Mouse (Mus musculus) megakaryocyte, embryonic 14.5 days (primary cell): ENCODE results near the gene Styxl1. TPM values are rescaled to one million over a fixed set of nuclear protein-coding genes. Genes with fewer than 3 reads are reported as not detected.
A peak's percentile ranks its signal among the peaks of the same experiment; 100 is the strongest.

ENCODE experiments used
- H3K27me3 ChIP-seq: replicated peaks from 2 replicates; pipeline ENCODE3; 2012; ENCODE audit warnings: inconsistent platforms
- H3K36me3 ChIP-seq: replicated peaks from 2 replicates; pipeline ENCODE3; 2012; ENCODE audit warnings: low read length, inconsistent platforms, mixed read lengths
- H3K4me1 ChIP-seq: 2 replicates; pipeline ENCODE4 v1.6.1; 2012; ENCODE audit warnings: inconsistent platforms
- H3K4me3 ChIP-seq: replicated peaks from 2 replicates; pipeline ENCODE3; 2012; ENCODE audit warnings: moderate library complexity, mild to moderate bottlenecking, inconsistent platforms
- H3K9me3 ChIP-seq: 2 replicates; pipeline ENCODE4 v1.6.1; 2012; ENCODE audit warnings: inconsistent platforms
- FLI1 ChIP-seq: IDR thresholded peaks from 2 replicates; pipeline ENCODE4 v1.6.1; 2012; ENCODE audit warnings: low read length, inconsistent platforms, mixed read lengths
- GATA1 ChIP-seq: IDR thresholded peaks from 3 replicates; pipeline ENCODE4 v1.6.1; 2012; ENCODE audit warnings: mixed read lengths, low read length, inconsistent platforms, borderline replicate concordance
- polyA plus RNA-seq: library from polyadenylated mRNA; stranded (reverse); fragments of >175 nt; gene quantifications from 2 replicates; pipeline ENCODE4 v1.2.3, GENCODE M21; 2012; ENCODE audit warnings: low replicate concordance; ENCODE audit not compliant: insufficient read depth

Gene Styxl1
- polyA plus RNA-seq, 1 experiment, result not detected

DNA sequence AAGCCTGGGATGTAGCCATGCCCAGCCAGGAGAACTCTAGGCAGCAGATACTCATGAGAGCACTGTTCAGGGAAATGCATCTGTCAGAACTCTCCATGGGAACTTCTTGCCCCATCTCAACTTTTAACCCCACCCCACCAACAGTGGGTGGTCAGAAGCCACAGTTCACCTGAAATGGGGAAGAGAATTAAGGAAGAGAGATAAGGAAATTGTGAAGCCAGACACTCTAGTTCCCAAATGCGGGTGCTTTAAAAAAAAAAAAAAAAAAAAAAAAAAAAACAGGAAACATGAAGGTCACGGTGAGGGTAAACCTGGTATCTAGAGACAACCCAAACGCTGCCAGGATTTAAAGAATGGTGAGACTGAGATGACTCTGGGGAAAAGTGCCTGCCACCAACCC lies 5.7 kb downstream of the Styxl1 start:
- H3K4me1 ChIP-seq, result peaks cover 36% of the 10 kb centered on the region
- H3K4me3 ChIP-seq, result no peak overlapping the region
- no peaks in the 10 kb centered on the region for H3K36me3 ChIP-seq
- peaks cover 16% of the 10 kb centered on the region for H3K27me3 ChIP-seq
- TF ChIP-seq FLI1, result no peak
- TF ChIP-seq GATA1, result no peak
- H3K9me3 ChIP-seq, result no peaks in the 10 kb centered on the region

DNA sequence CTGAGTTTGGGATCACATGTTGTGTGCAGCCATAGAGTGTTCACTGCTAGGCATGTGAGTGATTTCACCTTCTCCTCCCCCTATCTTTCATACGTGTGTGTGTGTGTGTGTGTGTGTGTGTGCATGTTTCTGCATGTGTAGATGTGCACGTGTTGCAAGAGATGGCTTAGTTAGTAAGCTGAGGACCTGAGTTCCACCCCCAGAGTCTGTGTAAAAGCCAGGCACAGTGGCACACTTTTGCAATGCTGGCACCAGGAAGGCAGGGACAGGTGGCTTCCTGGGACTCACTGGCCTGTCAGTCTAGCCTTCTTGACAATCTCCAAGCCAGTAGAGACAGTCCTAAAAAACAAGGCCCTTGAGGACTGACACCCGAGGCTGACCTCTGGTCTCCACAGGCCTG lies 13.2 kb downstream of the Styxl1 start:
- H3K4me3 ChIP-seq, result no peak overlapping the region
- no peaks in the 10 kb centered on the region for H3K36me3 ChIP-seq
- H3K27me3 ChIP-seq, result peaks cover 45% of the 10 kb centered on the region
- peaks cover 6% of the 10 kb centered on the region for H3K9me3 ChIP-seq
- peaks cover 11% of the 10 kb centered on the region for H3K4me1 ChIP-seq
- no peak for TF ChIP-seq GATA1
- no peak for TF ChIP-seq FLI1

DNA sequence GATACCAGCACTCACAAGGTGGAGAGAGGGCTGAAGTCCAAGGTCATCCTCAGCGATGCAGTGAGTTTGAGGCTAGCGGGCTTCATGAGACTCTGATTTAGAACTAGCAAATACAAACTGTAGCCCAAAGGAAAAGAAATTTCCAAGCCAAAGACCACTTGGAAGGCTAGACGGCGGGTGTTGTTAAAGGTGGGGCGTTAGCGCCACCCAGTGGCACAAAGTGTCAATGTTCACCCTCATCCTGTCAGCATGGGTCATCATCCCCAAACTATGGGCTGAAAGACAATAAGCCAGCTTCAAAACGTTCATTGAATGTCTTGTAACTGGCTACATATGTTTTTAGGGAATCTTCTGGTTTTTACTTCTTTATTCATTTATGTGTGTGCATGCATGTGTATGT lies 14.7 kb downstream of the Styxl1 start:
- H3K36me3 ChIP-seq, result no peaks in the 10 kb centered on the region
- no peak overlapping the region for H3K4me3 ChIP-seq
- peaks cover 11% of the 10 kb centered on the region for H3K4me1 ChIP-seq
- peaks cover 48% of the 10 kb centered on the region for H3K27me3 ChIP-seq
- no peak for TF ChIP-seq GATA1
- no peak for TF ChIP-seq FLI1
- peaks cover 9% of the 10 kb centered on the region for H3K9me3 ChIP-seq

DNA sequence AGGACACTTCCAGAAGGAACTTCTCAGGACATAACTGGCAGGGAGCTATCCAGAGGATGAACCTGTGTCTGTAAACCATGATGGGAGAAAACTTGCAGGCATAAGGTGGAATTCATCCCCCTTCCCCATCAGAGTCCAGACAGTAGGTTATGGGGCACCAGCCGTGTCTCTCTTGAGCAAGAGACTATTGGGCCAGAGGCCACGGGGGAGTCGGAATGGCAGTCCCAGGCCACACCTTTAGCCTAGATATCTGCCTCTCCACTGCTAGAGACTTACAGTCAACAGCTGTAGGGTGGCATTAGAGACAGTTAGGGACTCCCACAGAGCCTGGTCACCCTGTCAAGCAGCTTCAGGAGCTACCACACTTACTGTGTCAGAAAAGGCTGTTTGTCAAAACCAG lies 16.3 kb downstream of the Styxl1 start:
- no peak for TF ChIP-seq FLI1
- TF ChIP-seq GATA1, result no peak
- no peak overlapping the region for H3K4me3 ChIP-seq
- peaks cover 22% of the 10 kb centered on the region for H3K9me3 ChIP-seq
- H3K27me3 ChIP-seq, result peaks cover 54% of the 10 kb centered on the region
- H3K4me1 ChIP-seq, result peaks cover 11% of the 10 kb centered on the region
- H3K36me3 ChIP-seq, result no peaks in the 10 kb centered on the region

DNA sequence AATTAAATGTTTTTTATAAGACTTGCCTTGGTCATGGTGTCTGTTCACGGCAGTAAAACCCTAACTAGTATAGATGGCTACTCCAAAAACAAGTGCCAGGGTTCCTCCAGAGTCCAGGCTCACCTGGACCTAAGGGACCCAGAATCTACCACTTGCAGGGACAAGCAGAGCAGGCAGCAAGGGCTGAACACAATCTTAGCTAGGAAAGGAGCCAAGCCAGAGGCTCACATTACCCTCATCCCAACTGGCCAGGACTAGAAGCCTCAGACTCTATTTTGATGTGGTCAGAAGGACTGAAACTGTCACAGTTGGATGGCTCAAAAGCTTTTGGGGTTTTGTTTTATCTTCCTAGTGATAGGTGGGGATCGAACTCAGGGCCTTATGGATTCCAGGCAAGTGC lies 26.6 kb downstream of the Styxl1 start:
- Histone ChIP-seq H3K4me1 (no peaks in the 10 kb centered on the region), H3K9me3 (peaks cover 43% of the 10 kb centered on the region), H3K36me3 (no peaks in the 10 kb centered on the region), H3K4me3 (no peak overlapping the region), H3K27me3 (peaks cover 52% of the 10 kb centered on the region)
- TF ChIP-seq GATA1 (no peak), FLI1 (no peak)

DNA sequence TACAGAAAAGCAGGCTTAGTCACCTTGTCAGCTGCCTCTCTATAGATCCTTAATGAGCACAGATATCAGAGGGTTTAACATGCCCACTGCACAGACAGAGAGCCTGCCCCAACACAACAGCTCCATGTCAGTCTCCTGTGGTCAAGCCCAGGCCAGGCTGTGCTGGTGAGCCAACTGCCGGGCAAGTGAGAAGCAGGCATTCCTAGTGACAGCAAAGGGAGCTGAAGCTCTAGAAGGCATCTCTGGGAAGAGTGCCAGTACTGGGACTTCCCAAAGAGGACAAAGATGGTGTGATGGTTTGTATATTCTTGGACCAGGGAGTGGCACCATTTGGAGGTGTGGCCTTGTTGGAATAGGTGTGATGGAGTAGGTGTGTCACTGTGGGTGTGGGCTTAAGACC lies 27.1 kb downstream of the Styxl1 start:
- Histone ChIP-seq H3K9me3 (peaks cover 48% of the 10 kb centered on the region), H3K4me3 (no peak overlapping the region), H3K4me1 (no peaks in the 10 kb centered on the region), H3K27me3 (peaks cover 51% of the 10 kb centered on the region), H3K36me3 (no peaks in the 10 kb centered on the region)
- TF ChIP-seq FLI1 (no peak), GATA1 (no peak)

DNA sequence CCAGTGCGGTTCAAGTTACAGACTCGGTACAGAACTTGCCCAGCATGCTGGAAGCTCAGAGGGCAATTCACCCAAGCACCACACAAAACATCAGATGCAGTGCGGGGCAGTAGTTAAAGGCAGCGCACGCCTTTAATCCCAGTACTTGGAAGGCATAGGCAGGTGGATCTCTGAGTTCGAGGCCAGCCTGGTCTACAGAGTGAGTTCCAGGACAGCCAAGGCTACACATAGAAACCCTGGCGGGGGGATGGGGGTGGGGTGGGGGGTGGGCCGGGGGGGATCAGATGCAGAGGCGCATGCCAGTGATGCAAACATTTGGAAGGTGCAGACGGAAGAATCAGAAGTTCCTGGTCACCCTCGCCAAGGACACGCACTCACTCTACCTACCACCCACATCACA lies 33.4 kb downstream of the Styxl1 start:
- Histone ChIP-seq H3K4me3 (peak overlapping the region; percentile 94), H3K36me3 (peaks cover 15% of the 10 kb centered on the region), H3K9me3 (peaks cover 35% of the 10 kb centered on the region), H3K27me3 (peaks cover 34% of the 10 kb centered on the region), H3K4me1 (peaks cover 45% of the 10 kb centered on the region)
- TF ChIP-seq GATA1, result no peak
- TF ChIP-seq FLI1, result no peak

DNA sequence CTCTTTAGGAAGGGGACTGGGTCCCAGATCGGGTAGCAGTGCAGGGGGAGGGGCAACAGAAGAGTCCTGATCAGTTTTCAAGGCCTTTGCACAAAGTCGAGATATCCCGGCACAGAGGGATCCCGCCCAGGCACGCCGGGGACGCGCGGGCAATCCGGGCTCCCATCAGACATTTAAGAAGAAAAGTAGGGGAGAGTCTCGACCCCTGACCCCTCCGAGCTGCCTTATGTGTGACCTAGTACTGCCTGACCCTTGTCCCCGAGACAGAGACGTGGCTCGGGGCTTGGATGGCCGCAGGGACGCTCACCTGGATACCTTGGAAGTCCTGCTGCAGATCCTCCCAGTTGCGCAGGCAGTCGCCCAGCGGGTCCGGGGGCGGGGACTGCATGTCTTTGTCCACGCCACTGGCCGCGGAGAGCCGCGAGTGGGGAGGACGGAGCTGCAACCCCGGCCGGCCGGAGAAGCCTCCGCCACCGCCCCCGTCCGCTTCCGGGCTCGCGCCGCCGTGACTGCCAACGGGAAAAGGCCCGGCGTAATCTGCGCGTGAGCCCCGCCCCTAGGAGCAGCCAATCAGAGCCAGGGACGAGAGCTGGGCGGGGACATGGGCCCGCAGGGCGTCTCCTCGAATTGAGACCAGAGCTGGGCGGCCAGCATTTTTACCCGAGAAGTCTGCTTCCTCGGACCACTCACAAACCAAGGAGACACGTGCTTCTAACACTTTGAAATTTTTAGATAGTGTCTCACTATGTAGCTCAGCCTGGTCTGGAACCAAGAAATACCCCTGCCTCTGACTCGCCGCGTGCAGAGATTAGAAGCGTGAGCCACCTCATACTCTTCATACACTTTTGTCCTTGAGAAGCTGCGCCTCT lies 34.2 kb downstream of the Styxl1 start, which contains the start of gene Tmem120a:
Gene Tmem120a (minus strand): TSS at position 708 of the 869 bp plus-strand sequence.
- peaks cover 30% of the 10 kb centered on the region for H3K27me3 ChIP-seq
- H3K9me3 ChIP-seq, result peaks cover 31% of the 10 kb centered on the region
- peak within 1 kb of the TSS; percentile 94 for H3K4me3 ChIP-seq
- H3K4me1 ChIP-seq, result peaks cover 45% of the 10 kb centered on the region
- peaks cover 20% of the 10 kb centered on the region for H3K36me3 ChIP-seq
- TF ChIP-seq FLI1 (no peak), GATA1 (no peak)

DNA sequence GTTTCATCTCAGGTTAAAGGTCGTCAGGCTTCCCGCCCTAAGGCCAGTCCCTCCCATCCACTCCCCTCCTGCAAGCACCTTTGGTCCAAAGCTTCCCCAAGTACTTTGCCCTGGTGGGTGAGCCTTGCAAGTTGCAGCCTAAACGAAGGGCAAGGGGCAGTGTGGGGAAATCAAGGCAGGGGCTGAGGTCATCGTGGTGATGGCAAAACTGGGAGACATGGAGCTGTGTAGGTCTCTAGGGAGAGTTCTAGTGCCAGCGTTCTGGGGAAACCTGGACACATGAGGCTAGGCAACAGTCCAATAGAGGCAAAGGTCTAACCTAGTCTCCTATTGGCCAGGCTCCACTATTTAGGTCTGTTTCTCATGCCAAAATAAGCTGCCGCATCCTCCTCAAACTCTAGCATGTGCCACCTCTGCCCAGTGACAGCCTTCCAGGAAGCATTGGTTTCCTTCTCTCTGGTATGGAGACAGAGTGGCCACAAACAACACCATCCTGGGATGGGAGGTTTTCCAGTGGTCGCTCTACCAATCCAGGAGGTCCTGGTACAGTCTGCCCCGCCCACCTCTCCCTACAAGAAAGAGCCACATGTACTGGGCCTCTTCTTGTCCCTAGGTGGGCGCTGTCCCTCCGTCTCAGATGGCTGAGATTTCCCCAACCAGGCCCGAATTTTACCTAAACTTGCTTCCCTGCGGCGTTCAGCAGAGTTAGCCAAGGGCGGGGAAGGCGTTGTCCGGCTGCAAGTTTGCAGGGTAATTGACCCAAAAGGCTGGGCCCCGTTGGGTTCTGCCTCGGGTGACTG lies 35.0 kb downstream of the Styxl1 start:
- H3K27me3 ChIP-seq, result peaks cover 25% of the 10 kb centered on the region
- peaks cover 23% of the 10 kb centered on the region for H3K9me3 ChIP-seq
- peaks cover 20% of the 10 kb centered on the region for H3K36me3 ChIP-seq
- TF ChIP-seq GATA1 (no peak), FLI1 (no peak)
- H3K4me3 ChIP-seq, result peak overlapping the region; percentile 94
- peaks cover 48% of the 10 kb centered on the region for H3K4me1 ChIP-seq

DNA sequence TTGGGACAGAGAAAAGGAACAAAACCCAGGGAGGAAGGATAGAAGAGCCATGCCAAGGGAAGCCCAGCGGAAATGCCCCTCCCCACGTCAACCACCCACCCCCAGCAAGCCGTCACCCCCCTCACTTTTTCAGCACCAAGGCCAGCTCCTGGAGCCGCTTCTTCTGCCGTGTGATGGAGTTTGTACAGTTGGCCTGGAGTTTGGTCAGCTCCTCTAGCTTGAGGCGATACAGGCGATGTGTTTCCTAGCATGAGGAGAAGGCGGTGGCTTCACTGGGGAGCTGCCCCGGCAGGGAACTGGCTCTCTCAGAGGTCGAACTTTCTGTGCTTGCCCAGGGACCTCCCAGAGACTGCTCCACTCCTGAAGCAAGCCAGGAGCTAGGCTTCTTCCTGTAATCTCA lies 36.0 kb downstream of the Styxl1 start:
- Histone ChIP-seq H3K27me3 (peaks cover 20% of the 10 kb centered on the region), H3K4me3 (no peak overlapping the region), H3K36me3 (peaks cover 30% of the 10 kb centered on the region), H3K4me1 (peaks cover 54% of the 10 kb centered on the region), H3K9me3 (peaks cover 14% of the 10 kb centered on the region)
- TF ChIP-seq FLI1 (no peak), GATA1 (no peak)
